Mouse (Mus musculus): ENCODE measurements around the gene Cd44. TPM values are rescaled to one million over a fixed set of nuclear protein-coding genes. Genes with fewer than 3 reads are reported as not detected.

The Cd44 gene
- 10 to 100 TPM; 29.4 to 33.4 TPM for total RNA-seq (2021)
- long read RNA-seq, experiment 1, partial matches to known transcripts, result 0 of 2 reads
- long read RNA-seq, experiment 1, other reads (novel, unspliced or antisense), result 1 of 2 reads
- long read RNA-seq, experiment 2, transcript Cd44-203 (9 exons, 2,848 nt), result major isoform, 12 of 18 reads
- long read RNA-seq, experiment 2, partial matches to known transcripts, result 1 of 18 reads
- long read RNA-seq, experiment 2, other reads (novel, unspliced or antisense), result 4 of 18 reads

DNA sequence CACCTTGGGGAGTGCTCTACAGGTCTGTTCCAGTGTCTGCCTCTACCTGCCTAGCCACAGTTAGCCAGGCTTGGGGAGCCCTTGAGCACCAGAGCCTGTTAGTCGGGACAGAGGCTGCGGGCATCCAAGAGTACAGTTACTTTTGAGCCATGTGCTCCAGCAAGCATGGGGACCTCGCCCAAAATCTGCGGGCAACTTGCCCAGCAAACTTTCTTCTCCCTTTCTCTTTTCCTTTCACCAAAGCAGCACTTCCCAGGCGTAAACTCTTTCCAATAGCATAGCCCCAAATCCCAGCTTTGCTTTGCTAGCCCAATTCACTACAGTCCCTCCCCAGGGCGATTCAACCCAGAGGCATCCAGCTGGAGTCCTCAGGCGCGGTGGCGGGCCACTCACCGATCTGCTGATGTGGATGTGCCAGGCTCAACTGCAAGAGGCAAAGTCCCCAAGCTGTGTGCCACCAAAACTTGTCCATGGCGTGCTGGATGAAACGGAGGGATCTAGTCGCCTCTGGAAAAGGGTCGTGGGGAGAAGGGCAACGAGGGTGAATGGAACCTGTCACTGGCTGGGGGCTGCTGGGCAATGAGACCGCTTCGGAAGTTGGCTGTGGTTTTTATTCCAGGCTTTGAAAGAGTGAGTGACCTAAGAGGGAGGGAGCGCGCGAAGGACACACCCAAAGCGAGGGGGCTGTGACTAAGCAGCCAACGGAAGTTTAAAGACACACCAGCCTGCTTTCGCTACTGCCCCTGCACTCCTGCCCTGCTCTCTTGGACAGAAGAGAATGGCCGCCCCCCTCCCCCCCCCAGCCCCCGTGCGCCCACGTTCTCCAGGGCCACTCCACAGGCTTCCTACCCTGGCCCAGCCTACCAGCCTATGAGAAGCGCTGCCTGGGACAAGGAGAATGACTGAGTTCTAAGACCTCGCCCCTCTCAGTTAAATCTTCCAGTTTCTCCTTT is at the start of gene Cd44:
Gene Cd44 (minus strand): TSS at position 791 of the 953 bp plus-strand sequence.
- DNase-seq (ENCODE audit: low spot score in 2 of 2), result peak; percentile 16 to 37

DNA sequence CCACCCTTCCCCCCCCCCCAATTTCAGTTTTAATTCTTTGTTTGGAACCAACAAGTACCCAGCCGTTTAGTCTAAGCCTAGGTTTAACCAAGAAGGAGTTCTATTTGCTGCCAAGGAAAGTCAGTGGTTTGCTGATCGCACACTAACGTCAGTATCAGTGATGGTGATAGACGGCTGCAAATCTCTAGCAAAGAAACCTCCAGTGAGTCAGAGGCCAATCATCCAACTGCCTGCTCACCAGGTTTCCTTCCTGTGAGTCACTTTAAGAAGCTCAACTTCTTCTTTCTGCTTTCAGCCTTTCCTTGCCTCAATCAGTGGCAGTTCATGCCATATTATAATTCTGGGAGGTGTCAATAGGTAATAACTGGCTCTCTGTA is 47.0 kb upstream of the Cd44 start:
- no peak for DNase-seq (ENCODE audit: low spot score in 2 of 2)

DNA sequence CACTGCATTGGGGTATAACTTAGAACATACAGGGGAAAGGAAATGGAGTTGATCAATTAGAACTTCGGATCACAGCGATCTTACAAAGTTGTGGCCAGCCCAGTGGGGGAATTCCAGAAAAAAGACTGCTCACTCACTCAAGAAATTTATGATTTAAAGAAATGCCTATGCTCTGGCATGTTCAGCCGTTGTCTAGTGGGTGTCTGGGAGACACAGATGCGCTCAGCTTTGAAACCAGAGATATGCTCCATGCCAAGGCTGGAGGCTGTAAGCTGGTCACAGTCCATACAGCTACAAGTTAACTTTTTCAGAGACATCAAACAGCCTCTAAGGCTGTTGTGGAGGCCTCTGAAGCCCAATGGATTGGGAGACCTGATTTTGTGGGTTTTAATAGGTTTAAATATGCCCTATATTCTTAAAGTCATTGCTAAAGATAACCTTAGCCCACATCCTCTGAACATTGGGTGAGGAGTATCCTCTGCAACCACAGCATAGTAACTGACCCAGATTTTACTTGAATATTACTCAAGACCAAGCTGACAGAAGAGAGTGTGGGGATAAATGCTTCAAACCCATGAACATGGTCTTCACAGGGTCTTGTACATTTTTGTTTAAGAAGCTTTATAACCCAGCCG is 46.5 kb upstream of the Cd44 start:
- no peak for DNase-seq (ENCODE audit: low spot score in 2 of 2)

DNA sequence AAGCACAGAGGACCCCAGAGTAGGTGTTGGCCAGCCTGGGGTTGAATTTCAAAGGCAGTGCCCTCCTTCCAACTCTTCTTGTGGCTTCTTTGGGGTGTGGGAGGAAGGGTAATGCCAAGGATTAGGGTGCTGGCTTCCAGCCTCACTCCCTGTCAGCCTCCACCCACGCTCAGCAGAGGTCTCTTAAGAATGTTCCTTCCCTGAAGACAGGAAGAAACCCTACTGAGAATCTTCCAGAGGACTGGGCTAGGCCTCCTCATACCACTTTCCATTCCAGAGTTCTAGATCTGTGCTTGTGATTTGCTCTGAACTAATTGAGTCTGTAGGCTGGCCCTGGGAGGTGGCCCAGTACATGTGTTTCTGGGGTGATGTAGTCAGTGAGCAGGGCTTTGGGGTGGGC is 43.6 kb upstream of the Cd44 start:
- no peak for DNase-seq (ENCODE audit: low spot score in 2 of 2)

DNA sequence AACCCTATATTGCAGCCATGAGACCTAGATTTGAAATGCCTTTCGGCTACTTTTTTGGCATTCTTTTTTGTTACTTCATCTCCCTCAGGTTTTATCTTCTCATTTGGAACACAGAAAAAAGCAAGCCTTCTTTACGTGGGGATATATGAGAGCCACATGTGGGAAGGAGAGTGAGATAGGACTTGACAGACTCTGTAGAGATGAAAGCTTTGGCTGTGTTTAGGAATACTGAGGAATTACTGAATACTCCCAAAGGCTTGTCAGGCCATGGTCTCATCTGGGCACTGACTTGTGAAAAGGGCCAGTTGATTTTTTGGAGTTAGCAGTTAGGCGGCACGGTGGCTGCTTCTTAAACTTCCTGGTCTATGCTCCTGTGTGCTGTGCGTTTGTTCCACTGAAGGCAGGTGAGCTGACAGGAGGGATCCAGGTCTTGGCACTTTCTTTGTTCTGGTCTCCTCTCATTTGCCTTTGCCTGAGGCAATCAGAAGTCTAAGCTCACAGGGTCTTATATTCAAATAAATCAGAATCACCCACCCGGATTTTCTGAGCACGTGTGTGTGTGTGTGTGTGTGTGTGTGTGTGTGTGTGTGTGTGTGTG is 43.0 kb upstream of the Cd44 start:
- DNase-seq (ENCODE audit: low spot score in 2 of 2), result no peak

DNA sequence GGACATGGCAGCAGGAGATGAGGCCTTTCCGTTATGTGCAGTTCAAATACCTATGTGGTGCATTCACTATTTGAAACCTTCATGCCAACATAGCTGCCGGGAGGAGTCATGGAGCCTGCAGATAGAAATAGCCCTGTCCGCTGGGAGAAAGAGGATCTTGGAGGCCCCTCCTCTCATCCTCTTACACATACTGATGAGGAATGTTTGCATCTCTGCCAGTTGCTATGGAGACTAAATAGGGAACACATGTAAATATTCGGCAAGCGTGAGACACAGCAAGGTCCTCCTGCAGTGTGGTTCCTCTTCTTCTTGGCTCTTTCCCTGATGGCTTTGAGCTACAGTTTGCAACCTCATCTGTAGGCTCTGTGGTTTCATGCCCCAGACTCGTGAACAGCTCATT is 42.5 kb upstream of the Cd44 start:
- DNase-seq (ENCODE audit: low spot score in 2 of 2), result no peak

DNA sequence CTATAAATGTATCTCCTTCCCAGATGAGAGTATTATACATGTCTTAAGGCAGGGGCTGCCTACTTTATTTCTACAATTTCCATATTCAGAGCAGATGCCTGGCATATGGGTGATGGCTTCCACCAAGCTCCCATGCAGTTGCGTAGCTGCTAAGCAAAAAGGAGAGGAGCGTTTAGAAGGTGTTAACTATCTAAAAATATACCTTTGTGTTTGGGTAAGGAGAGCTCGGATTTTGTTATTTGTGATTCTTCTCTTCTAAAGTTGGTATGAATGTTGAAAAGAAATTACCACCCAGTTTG is 41.3 kb upstream of the Cd44 start:
- no peak for DNase-seq (ENCODE audit: low spot score in 2 of 2)

DNA sequence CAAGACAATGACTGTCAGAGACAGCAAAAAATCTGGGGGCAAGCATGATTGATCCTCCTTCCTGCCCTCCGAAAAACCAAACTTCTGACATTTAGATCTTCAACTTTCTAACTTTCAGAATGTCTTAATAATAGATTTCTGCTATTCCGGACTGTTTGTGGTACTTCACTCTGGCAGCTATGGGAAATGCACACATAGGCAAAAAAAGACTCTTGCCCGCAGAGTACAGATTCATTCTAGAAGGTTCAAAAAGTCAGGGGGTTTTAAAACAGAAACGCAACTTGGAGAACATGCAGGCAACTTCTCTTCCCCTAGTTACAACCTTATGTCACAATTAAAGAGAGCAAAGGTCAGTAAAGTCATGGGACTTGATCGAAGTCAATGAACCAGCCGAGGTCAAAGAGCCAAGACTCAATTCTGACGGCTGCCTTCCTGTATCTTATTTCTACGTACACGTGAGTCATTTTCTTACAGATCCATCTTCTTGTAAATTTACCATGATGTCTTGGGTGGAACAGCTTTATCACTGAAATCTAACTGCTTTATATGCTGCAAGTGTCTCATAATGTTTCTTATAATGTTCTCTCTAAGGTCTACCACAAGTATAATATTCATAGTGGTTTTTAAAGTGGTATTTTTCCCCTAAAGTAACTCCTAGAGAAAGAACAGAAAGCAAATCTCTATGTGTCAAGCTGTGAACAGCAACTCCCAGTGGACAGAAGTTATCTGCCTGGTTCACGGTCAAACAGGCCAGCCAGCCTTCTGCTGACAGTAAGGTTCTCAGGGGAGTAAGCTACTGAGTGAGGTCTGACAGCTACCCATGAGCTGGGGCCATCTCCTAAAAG is 40.7 kb upstream of the Cd44 start:
- DNase-seq (ENCODE audit: low spot score in 2 of 2), result no peak

DNA sequence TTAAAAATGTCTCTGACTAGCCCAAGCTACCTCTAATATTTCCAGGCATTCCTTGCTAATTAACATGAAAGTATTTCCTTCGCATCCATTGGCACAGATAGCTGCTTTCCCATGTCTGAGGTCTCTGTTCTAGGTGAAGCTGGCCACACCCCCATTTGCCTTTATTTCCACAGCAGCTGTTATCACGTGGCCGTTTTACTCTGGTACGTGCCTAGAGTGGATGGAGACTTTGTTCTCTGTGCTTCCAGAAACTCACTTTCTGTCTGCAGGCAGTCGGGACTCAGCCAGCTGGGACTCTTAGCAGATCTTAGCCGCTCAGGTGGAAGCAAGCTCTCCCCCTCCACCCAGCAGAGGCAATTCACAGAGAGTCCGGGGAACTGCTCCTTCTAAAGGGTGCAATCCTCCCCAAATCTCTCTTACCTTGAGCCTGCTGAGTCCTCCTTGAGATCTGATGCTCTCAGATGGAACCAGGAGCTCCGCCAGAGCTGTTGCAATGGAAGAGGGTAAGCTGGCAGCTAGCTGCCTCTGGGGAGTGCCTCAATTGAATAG is 39.4 kb upstream of the Cd44 start:
- no peak for DNase-seq (ENCODE audit: low spot score in 2 of 2)

DNA sequence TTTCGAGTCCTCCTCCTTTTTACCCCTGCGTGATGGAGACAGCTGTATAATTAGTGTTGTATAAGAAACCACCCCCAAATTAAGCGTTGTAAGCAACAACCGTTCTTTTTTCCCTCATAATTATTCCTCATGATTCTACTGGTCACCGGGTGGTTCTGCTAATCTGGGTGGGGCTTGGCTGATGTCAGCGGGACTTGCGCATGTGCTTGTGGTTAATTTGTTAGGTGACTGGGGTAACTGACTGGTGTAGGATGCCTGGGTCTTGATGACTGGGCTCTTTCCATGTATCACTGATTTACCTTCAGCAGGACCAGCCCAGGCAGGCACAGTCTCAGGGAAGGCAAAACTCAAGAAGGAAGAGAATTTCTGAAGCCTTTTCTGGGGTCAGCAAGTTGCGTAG is 38.7 kb upstream of the Cd44 start:
- DNase-seq (ENCODE audit: low spot score in 2 of 2), result no peak

DNA sequence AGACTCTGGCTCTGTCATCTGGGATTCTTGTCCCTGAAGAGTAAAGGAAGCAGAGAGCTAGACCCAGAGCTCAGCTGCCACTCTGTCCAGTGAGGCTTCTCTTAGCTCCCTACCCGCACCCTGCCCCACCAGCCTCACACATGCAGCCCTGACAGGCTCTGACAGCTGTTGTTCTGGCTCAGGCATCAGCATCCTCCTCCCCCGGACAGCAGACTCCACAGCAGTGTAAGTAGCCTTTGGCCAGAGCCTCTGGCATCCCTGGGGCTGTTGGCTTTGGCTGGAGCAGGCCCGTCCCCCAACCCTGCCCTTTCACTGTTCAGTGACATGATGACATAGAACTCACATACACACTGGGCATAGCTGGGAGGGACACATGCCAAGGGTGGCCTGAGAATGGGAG is 35.4 kb upstream of the Cd44 start:
- no peak for DNase-seq (ENCODE audit: low spot score in 2 of 2)

DNA sequence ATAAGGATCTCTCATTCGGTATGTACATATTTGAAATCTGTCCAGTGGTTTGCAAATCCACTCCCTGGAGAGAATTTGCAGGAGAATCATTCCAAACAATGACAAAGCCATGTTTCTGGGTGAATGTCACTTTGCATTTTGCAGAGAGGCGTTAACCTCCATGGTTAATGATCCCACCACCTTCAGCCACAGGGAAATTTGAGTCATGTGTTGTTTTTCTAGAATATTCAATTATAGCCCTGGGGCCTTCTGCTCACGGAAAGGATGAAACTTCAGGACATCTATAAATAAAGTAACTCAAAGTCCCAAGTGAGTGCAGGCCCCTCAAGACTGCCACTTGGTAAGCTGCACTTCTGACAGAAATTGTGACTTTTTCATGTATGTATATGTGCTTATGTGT is 33.4 kb upstream of the Cd44 start:
- no peak for DNase-seq (ENCODE audit: low spot score in 2 of 2)

DNA sequence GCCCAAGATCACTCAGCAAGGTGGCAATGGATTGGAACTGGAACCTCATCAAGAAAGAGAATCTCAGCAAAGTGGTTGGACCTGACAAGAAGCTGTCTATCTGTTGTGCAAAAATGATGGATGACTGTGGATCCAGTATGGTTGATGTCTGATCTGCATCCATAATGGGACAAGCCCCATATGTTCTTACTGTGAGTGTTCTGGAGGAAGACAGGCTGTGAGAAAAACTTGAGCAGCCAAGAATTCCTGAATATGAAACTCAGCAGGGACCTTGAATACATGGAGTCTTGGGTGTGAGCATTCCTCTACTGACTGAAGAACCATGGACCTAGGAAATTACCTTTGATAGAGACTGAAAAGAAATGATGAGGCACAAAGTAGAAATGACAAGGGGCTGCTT is 32.3 kb upstream of the Cd44 start:
- DNase-seq (ENCODE audit: low spot score in 2 of 2), result no peak

DNA sequence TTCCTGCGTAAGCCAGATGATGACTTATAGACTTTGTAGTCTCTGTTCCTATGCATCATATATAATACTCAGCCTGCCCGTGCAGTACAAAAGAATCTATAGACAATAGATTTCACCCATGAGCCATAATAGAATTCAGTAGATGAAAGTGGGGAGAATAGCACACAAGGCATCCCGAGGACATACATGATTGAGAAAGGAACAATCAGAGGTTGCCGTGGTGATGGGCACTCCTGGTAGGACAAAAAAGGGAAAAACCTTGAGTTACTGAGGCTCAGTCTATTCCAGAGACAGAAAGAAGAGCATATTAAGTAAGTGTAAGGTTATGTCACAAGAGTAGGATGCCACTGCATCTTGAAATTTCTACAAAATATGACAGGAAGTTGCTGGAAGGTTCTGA is 31.7 kb upstream of the Cd44 start:
- no peak for DNase-seq (ENCODE audit: low spot score in 2 of 2)

DNA sequence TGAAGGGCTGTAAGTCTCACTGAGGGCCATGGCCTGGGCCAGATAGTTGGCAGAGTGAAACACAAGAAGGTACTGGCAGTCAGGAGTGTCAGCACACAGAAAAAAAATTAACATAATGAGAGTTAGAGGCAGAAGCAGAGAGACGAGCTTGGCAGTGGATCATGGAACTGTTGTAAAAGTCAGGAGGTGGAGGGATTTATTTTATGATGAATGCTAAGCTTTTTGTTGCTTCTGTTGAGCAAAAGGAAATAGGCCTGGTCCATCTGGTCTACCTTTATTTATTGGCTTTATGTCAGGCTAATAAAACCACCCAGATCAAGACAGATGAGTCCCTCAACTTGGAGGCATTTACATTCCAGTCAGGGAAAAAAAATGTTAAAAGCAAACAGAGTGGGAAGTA is 31.2 kb upstream of the Cd44 start:
- DNase-seq (ENCODE audit: low spot score in 2 of 2), result no peak

DNA sequence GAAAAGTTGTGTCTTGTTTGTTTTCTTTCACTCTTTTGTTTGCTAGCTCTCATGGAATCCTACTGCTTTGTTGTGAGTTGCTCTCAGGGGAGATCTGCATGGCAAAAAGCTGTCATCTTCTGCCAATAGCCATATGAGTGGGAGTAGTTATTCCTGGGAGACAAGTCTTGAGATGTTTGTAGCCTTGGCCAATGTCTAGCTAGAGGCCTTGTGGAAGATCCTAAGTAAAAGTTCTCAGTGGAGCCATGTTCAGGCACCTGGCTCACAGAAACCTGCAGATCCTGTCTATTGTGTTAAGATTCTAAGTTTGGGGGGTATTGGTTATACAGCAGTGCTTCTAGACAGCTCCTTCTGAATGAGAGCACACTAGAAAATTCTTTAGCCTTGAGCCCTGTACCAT is 26.7 kb upstream of the Cd44 start:
- DNase-seq (ENCODE audit: low spot score in 2 of 2), result no peak

DNA sequence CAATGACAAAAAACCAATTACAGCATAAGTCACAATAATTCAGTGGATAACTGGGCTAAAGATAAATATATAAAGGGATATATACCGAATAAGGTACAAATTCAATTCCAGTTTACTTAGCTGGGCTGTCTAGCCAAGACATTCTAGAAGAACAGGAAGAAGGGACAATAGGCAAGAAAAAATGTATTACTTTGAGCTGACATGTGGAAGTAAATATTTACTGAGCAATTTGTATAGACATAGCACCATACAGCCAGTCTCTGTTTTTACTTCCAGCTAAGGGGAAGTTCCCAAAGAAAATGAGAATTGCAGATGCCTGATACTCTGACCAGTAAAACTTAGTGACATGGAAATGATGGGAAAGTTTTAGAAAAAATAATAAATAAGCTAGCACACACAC is 23.0 kb upstream of the Cd44 start:
- no peak for DNase-seq (ENCODE audit: low spot score in 2 of 2)

DNA sequence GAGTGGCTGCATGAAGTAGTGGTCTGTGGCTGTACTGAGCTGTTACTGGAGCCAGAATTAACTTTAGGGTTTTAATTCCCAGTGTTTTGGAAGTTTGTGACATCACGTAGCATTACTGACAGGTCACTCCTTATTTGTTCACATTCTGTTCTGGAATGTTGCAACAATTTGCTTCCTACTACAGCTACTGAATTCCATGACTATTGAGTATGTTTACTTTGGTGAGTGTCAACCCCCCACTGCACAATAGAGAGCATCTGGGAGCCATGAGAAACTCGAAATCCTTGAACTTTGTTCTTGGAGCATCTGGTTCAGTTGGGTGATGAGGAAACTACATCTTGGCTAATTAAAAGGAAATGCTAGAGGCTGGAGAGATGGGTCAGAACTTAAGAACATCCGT is 22.2 kb upstream of the Cd44 start:
- no peak for DNase-seq (ENCODE audit: low spot score in 2 of 2)

DNA sequence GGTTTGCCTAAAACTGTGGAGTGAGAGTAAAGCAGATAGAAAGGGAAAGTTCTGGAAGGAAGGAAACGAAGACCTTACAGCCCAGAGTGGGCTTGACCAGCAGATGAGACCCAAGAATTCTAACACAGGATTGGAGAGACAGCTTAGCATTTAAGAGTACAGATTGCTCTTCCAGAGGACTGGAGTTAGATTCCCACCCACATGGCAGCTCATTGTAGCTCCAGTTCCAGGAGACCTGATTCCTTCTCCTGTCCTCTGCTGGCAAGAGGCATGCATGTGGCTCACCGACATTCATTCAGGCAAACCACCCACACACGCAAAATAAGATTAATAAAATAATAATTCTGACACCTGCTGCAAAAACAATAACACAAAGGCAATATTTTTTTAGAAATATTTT is 20.6 kb upstream of the Cd44 start:
- no peak for DNase-seq (ENCODE audit: low spot score in 2 of 2)

DNA sequence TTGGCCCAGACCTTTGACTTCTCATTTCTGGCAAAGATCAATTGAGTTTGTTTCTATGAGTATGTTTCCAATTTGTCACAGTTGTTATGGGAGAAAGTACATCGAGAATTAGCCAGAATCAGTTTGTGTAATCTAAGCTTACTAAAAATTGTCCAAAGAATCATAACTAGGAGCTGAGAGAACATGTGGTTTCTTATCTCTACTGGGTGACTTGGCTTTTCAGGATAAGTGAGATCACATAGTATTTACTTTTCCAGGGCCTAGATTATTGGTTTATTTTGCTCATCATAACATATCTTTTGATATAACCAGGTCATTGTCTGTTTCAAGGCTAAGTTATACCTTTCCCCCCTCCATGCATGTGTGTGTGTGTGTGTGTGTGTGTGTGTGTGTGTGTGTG is 16.8 kb upstream of the Cd44 start:
- no peak for DNase-seq (ENCODE audit: low spot score in 2 of 2)

DNA sequence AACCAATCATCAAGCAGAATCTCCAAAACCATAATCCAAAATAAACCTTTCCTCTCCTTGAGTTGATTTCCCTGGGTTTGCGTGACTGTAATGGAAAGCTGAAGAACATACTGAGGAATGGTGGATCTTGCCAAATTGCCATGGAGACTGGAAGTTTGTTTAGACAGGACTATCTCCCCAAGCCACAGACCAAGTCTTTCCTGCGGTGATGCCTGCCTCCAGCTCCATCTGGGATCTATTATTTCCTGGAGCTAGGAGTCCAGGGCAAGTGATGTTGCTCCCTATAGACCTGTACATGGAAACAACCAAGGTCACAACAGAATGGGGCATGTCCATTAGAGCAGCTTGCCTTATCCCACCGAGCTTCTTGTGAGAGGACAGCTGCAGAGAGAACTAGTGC is 15.1 kb upstream of the Cd44 start:
- no peak for DNase-seq (ENCODE audit: low spot score in 2 of 2)
